Mouse (Mus musculus) lung, postnatal 0 days (tissue): ENCODE measurements around the gene Mmd2. TPM values are rescaled to one million over a fixed set of nuclear protein-coding genes. Genes with fewer than 3 reads are reported as not detected.
A peak's percentile ranks its signal among the peaks of the same experiment; 100 is the strongest.

ENCODE experiments used
- ATAC-seq: fragments of 200-750 bp; cut with Nextera tagmentation; 2 replicates; pipeline ENCODE4 v1.8.0; 2017; ENCODE audit warnings: moderate library complexity
- DNase-seq: peaks from one replicate; pipeline ENCODE4 v3.0.0-alpha.2; 2016; ENCODE audit warnings: low spot score
- H3K27ac ChIP-seq: fragments of 300-500 bp; sonication (generic); 2 replicates; pipeline ENCODE4 v1.5.1; 2014; ENCODE audit warnings: antibody characterized with exemption, mild to moderate bottlenecking, low read length, mixed read lengths
- H3K27me3 ChIP-seq: fragments of 300-500 bp; sonication (generic); replicated peaks from 2 replicates; pipeline ENCODE4 v1.6.1; 2014; ENCODE audit warnings: low read length, mixed read lengths; ENCODE audit not compliant: insufficient read depth
- H3K36me3 ChIP-seq: fragments of 300-500 bp; sonication (generic); 2 replicates; pipeline ENCODE4 v1.6.1; 2014; ENCODE audit warnings: low read length, mixed read lengths; ENCODE audit not compliant: insufficient read depth
- H3K4me1 ChIP-seq: fragments of 300-500 bp; sonication (generic); 2 replicates; pipeline ENCODE4 v1.6.1; 2014; ENCODE audit warnings: antibody characterized with exemption, low read depth, low read length, mixed read lengths; ENCODE audit not compliant: insufficient read depth
- H3K4me2 ChIP-seq: fragments of 300-500 bp; sonication (generic); replicated peaks from 2 replicates; pipeline ENCODE4 v1.6.1; 2014; ENCODE audit warnings: low read depth, mild to moderate bottlenecking, low read length, moderate library complexity, mixed read lengths
- H3K4me3 ChIP-seq: fragments of 300-500 bp; sonication (generic); 2 replicates; pipeline ENCODE4 v1.5.1; 2014; ENCODE audit warnings: low read depth, low read length
- H3K9ac ChIP-seq: fragments of 300-500 bp; sonication (generic); replicated peaks from 2 replicates; pipeline ENCODE4 v1.6.1; 2014; ENCODE audit warnings: low read depth, mild to moderate bottlenecking
- H3K9me3 ChIP-seq: fragments of 300-500 bp; sonication (generic); 2 replicates; pipeline ENCODE4 v1.6.1; 2016; ENCODE audit warnings: low read length, mixed read lengths
- CTCF ChIP-seq: IDR thresholded peaks from 2 replicates; pipeline ENCODE4 v1.5.1; 2016; ENCODE audit warnings: antibody characterized with exemption, mild to moderate bottlenecking
- EP300 ChIP-seq: IDR thresholded peaks from 2 replicates; pipeline ENCODE4 v1.6.1; 2016; ENCODE audit warnings: antibody characterized with exemption, mild to moderate bottlenecking, control low read depth
- WGBS: fragments of 180-500 bp; shearing (Covaris S2); extraction: QIAGEN DNeasy Blood & Tissue Kit; methylation state at CpG from one replicate; pipeline ENCODE4 v1.1.7; 2014; 5-methylcytosine and 5-hydroxymethylcytosine counted together
- polyA plus RNA-seq: library from polyadenylated mRNA; unstranded; fragments of >200 nt; fragmentation: Nextera tagmentation; extraction: Ambion mirVana; gene quantifications from 2 replicates; pipeline ENCODE4 v1.2.1, GENCODE M21; 2015

Gene Mmd2
- polyA plus RNA-seq, 1 experiment from 2014 or later: not detected

DNA sequence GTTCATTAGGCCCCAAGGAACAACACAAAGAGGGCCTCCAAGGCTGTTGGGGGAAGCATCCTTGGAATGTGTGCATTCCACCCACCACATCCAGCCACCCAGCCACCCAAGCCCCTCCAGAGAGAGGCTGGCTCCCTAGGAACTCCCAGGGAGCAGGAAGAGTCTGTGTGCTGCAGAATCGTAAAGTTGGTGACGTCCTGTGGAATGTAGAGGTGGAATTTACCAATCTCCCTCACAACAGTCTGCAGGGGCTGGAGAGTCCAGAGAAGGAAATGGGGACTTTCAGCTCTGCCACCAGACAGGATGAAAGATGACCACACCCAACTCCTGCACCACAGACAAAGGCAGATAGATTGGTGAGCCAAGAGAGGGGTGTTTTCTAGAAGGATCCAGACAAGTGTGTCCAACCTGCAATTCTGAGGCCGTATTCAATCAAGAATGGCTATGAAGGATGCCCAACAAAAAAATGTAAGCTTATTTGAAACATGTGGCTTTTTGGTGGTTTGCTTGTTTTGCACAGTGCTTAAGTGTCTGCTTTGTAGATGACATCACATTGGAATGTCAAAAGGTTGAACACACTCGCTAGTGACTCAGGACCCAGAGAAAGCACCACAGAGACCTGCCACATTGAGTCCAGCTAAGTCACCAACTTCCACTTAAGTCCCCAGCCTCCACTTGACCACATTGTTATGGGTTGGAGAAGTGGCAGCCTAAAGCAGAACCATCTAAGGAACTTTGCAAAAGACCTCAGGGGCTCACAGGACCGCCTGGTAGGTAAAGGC is 63.4 kb downstream of the Mmd2 start:
- ATAC-seq (peak; percentile 87), DNase-seq (peak; percentile 82)
- Histone ChIP-seq H3K9ac (no peak overlapping the region), H3K27me3 (no peaks in the 10 kb centered on the region), H3K4me3 (no peak overlapping the region), H3K9me3 (no peaks in the 10 kb centered on the region), H3K4me1 (peaks cover 6% of the 10 kb centered on the region; the same call in 1 of the 2 replicates), H3K4me2 (no peak overlapping the region), H3K36me3 (no peaks in the 10 kb centered on the region), H3K27ac (peak overlapping the region; percentile 69)
- WGBS: 35% methylated on average over 5 of the region's 5 CpGs
- no peak for TF ChIP-seq CTCF
- peak; percentile 82 for TF ChIP-seq EP300

GRCm38 (mm10) chr5:142537286-142537685 is 71.3 kb downstream of the Mmd2 start:
- TF ChIP-seq CTCF: no peak
- DNase-seq (no peak), ATAC-seq (no peak)
- H3K9me3 ChIP-seq: no peaks in the 10 kb centered on the region
- no peaks in the 10 kb centered on the region for H3K36me3 ChIP-seq
- no peaks in the 10 kb centered on the region for H3K27me3 ChIP-seq
- no peak overlapping the region for H3K4me3 ChIP-seq
- no peak overlapping the region for H3K9ac ChIP-seq
- H3K27ac ChIP-seq: no peak overlapping the region
- 75% methylated on average over 3 of the region's 3 CpGs for WGBS
- no peak overlapping the region for H3K4me2 ChIP-seq
- no peaks in the 10 kb centered on the region for H3K4me1 ChIP-seq

DNA sequence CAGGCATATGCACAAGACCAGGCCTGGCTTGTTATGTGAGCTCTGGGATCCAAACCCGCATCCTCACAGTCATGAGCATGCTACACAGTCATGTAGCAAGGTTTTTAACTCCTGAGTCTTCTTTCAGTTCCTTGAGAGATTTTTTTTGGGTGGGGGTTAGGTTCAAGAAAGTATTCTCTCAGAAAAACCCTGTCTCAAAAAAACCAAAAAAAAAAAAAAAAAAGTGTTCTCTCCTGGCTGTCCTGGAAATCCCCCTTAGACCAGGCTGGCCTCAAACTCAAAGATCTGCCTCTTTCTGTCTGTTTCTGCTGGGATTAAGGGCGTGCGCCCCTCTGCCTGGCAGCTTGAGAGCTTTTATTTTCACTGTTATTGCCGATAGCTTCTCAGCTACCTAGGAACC is 73.2 kb downstream of the Mmd2 start:
- TF ChIP-seq EP300 (no peak), CTCF (no peak)
- Histone ChIP-seq H3K9ac (no peak overlapping the region), H3K9me3 (no peaks in the 10 kb centered on the region), H3K27ac (no peak overlapping the region), H3K4me2 (no peak overlapping the region), H3K4me3 (no peak overlapping the region), H3K36me3 (no peaks in the 10 kb centered on the region), H3K27me3 (no peaks in the 10 kb centered on the region), H3K4me1 (no peaks in the 10 kb centered on the region)
- no peak for DNase-seq
- ATAC-seq: no peak
- WGBS: 76% methylated on average over 4 of the region's 4 CpGs

DNA sequence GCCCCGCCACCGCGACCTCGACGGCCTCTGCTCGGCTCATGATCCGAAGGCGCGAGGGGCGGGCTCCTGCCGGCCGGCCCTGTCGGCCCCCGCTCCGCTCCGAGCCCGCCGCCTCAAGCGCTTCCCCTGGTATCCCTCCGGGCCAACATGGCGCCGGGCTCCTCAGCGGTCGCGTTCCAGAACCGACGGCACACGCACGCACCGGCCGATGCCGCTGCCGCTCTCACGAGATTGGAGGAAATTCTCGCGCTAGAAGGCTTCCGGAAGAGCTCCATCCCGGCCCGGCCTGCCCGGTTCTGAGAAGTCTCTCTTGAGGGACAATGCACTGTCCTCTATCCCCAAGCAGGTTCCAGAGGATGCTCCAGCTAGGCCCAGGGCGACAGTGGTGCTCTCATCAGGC is 78.7 kb downstream of the Mmd2 start, which contains the start of gene Papolb:
TSS of gene Papolb (minus strand) at position 162 of the 400 bp plus-strand sequence.
- Histone ChIP-seq H3K4me2 (peak within 1 kb of the TSS; percentile 22; the same call in 1 of the 2 replicates), H3K9ac (no peak within 1 kb of the TSS), H3K27me3 (no peaks in the 10 kb centered on the region), H3K4me1 (no peaks in the 10 kb centered on the region), H3K9me3 (no peaks in the 10 kb centered on the region), H3K4me3 (no peak within 1 kb of the TSS), H3K27ac (no peak within 1 kb of the TSS), H3K36me3 (no peaks in the 10 kb centered on the region)
- ATAC-seq (no peak), DNase-seq (no peak)
- WGBS: 36% methylated on average over 32 of the region's 41 CpGs
- TF ChIP-seq CTCF (no peak), EP300 (no peak)

DNA sequence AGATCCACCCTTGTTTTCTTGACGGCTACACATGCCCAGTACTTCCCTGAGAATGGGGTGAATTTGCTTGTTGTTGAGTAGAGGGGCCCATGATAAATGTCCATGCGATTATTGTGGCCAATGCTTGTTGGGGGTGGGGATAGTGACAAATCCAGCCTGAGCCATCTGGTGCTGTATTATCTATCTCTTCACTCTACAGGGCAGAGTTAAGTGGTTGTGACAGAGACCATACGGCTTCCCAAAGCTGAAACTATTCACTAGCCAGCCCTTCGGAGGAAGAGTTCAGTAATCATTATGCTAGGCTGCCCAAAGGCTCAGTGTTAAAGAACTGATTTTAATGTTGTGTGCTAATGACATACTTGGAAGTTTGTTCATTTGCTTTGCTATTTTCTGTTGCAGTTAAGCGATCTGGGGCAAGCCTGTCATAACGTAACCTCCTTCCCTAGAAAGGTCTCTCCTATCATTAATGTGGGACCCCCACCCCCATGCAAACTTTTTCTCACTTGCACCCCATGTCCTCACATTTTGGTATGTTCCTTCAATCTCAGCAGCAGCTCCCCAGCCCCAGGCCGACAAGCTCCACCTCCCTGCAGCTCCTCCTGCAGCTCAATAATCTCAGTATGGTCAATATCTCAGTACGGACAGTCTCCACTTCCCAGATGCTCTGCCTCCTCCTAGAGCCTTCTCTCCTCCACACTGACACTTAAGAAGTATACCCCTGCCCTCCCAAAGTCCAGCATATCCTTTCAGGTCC is 83.7 kb downstream of the Mmd2 start:
- Histone ChIP-seq H3K4me2 (0 out of 2 replicates have a peak overlapping the region, but pooled peaks have one; percentile 8), H3K36me3 (no peaks in the 10 kb centered on the region), H3K27me3 (no peaks in the 10 kb centered on the region), H3K9ac (no peak overlapping the region), H3K27ac (peak overlapping the region; percentile 64), H3K4me3 (no peak overlapping the region), H3K4me1 (no peaks in the 10 kb centered on the region), H3K9me3 (no peaks in the 10 kb centered on the region)
- ATAC-seq (peak; percentile 89), DNase-seq (peak; percentile 83)
- WGBS: 42% methylated on average over 8 of the region's 8 CpGs
- TF ChIP-seq EP300: no peak
- no peak for TF ChIP-seq CTCF

DNA sequence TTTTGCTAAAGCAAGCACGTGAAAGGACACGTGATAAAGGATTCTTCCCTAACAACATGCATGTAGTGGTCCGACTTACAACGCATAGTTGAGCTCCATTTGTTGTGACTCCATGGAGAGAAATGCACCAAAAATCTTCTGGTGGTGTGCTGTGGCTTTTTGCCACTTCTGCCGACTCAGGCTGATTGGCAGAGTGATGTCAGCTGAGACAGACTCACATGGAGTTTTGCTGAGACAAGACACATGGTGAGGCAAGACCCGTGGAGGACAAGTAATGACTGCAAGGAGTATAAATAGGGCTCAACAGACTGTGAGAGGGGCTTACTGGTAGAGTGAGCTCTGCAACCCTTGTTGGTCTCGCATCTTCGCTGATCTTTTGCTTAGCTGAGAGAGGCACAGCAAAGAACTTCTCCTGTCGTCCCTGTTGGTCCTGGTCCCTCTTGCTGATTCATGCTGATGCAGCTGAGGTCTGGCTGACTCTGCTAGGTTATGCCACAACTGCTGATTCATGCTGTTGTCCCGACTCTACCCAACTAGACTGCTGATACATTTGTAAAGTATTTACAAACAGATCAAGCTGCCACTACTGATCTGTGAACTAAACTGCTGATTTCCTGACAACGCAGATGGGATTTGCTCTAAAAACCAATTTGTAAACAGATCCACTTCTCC is 87.3 kb downstream of the Mmd2 start:
- Histone ChIP-seq H3K36me3 (no peaks in the 10 kb centered on the region), H3K9ac (no peak overlapping the region), H3K4me3 (no peak overlapping the region), H3K27ac (no peak overlapping the region), H3K4me1 (no peaks in the 10 kb centered on the region), H3K9me3 (no peaks in the 10 kb centered on the region), H3K27me3 (no peaks in the 10 kb centered on the region), H3K4me2 (no peak overlapping the region)
- 73% methylated on average over 11 of the region's 11 CpGs for WGBS
- ATAC-seq (no peak), DNase-seq (no peak)
- TF ChIP-seq CTCF (no peak), EP300 (no peak)
